Mouse (Mus musculus) ovary, postnatal 36 days (tissue): ENCODE data around the gene Tenm1.

Experiments
- DNase-seq: peaks from one replicate; pipeline ENCODE4 v3.0.0; 2022; ENCODE audit warnings: low spot score, mixed read lengths

Tenm1 gene

DNA sequence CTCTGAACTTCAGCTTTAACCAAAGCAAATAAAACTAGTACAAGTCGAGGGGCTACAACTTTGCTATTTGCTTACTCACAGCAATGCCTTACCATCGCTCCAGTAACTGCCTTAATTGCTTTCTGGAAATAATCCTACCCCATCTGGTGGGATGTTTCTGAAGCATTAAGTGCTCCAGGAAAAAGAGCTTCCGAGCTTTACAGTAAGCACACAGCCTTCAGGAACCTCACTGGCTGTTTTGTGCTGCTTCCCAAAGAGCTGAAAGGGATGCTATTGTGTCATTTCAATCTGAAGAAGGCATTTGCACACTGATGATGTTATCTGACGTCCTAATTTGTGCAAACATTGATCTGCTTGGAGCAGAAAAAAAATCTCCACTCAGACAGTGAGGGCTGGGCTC is 647.4 kb downstream of the Tenm1 start:
- no peak for DNase-seq

- DNase-seq = no peak
Observed at GRCm38 (mm10) chrX:42718078-42718785, 710.7 kb downstream of the Tenm1 start.

GRCm38 (mm10) chrX:42700291-42700690 is 728.6 kb downstream of the Tenm1 start:
- no peak for DNase-seq

- no peak for DNase-seq
Observed at GRCm38 (mm10) chrX:42647131-42647530, 781.8 kb downstream of the Tenm1 start.

- no peak for DNase-seq
Observed at GRCm38 (mm10) chrX:42580521-42580920, 848.4 kb downstream of the Tenm1 start.

DNA sequence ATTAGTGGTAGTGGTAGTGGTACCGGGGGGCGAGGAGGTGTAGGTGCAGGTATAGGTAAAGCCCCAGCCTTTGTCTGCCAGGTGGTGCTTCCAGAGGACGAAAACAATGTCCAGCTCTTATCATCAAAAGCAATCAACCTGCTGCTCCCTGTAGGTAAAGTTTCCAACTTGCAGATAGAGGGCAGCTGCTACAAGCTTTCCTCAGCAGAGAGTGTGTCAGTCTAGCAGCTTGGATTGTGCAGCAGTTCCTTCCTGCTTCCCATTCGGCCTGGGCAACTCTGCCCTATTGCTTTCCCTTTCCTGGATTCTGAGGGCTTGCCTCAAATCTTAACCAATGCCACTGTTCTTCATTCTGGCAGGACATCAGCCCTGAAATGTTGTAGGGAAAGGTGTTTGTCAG is 870.2 kb downstream of the Tenm1 start:
- DNase-seq = no peak

DNA sequence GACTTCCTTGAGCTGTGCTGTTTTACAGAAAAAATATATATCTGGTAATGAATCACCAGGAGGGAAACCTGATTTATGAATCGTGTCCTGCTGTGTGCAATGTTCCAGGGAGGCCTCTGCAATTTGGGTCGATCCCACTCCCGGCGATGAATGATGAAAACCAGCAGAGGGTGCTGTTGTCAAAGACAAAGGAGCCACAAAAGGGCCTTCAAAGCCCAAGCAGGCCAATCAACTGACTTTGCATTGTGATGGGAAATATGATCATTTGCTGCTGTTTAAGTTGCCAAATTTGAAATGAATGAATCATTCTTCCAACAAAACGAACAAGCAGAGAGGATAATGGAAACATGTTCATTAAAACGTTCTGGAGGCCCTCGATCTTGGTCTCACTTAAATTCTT is 871.6 kb downstream of the Tenm1 start:
- DNase-seq = peak; percentile 18

GRCm38 (mm10) chrX:42548513-42548912 is 880.4 kb downstream of the Tenm1 start:
- no peak for DNase-seq

GRCm38 (mm10) chrX:42545076-42545475 is 883.9 kb downstream of the Tenm1 start:
- DNase-seq = no peak

GRCm38 (mm10) chrX:42540756-42541053 is 888.2 kb downstream of the Tenm1 start:
- DNase-seq = peak; percentile 35

GRCm38 (mm10) chrX:42540030-42540755 is 888.7 kb downstream of the Tenm1 start:
- no peak for DNase-seq

GRCm38 (mm10) chrX:42530703-42531102 is 898.2 kb downstream of the Tenm1 start:
- no peak for DNase-seq

GRCm38 (mm10) chrX:42522868-42523267 is 906.1 kb downstream of the Tenm1 start:
- no peak for DNase-seq

- DNase-seq = no peak
Observed at GRCm38 (mm10) chrX:42512567-42512966, 916.4 kb downstream of the Tenm1 start.

DNA sequence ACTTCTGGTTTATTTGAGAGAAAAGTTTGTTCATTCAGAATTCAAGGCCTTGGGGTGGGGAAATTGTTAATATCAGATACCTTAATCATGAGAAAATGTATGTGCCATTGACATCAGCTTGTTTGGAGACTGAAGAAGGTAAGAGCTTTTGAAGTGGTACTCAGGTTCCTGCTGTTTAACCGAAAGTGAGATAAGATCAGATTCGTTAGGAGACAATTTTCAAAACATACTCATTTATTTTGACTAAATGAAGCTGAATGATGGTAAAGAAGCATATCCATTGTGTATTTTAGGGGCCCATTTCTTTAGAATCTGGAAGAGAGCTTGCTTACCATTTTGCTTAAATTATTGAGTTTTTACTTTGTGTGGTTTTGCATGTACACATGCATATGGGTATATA is 917.8 kb downstream of the Tenm1 start:
- no peak for DNase-seq

DNA sequence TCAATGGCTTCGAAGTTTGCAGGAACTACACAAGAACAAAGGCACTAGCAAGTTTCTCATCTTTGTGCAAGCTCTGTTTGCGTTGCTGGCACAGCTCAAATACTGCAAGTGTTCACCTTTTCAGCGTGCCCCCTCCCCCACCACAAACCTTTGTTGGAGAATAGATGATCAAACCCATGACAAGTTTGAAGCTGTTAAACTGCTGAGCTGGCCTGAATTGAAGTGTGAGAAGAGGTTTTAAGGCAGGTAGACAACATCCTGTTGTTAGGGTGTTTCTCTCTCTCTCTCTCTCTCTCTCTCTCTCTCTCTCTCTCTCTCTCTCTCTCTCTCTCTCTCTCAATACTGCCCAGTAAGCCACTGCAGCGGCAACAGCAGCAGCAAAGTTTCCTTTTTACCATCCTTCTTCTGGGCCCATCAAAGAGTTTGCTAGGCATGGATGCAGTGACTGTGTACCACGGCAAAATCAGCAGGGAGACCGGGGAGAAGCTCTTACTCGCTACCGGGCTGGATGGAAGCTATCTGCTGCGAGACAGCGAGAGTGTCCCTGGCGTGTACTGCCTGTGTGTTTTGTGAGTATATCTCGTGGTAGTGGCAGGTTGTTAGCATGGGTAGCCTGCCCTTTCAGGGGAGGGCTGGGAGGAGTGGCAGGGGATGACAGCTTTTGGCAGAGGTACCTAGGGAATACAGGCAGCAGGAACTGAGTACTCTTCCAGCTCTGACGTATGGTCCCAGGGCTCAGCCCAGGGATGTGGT is 926.5 kb downstream of the Tenm1 start, which contains the start of gene Sh2d1a:
TSS of gene Sh2d1a (plus strand) at position 163 of the 753 bp plus-strand sequence.
- DNase-seq = no peak

DNA sequence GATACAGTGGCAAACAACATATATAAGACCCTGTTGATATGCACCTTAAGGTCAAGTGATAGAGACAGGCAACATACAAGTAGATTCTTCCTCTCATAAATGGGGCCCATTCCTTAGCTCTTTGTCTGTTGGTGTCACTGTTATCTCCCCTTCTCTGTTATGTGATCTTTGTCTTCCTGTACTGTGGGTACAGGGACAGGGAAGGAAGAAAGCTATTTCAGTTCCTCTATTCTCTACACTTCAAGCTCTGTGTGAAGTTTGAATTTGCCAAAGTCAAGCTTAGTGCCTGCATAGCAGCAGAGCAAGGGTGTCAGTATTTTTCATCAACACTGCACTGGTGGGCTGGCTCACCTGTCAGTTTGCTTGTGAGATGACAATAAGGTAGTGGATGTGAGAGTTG is 928.4 kb downstream of the Tenm1 start:
- no peak for DNase-seq

DNA sequence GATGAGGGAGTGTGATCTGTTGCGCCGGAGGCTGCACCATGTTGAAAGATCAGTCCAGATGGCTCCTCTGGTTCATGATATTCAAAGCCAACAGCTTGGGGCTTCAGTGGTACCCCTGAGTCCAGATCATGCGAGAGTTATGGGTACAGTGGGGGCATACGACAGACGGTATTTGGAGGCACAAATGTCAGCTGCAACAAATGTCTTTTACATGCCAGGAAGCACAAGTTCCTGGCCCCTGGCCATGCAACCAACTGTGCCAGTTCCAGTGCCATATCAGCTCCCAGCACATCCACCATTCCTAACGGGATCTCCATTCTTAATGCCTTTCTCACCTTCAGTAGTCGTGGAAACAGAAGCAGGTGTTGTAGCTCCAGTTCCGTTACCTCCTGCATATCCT is 938.6 kb downstream of the Tenm1 start:
- DNase-seq = no peak

GRCm38 (mm10) chrX:42489446-42489845 is 939.5 kb downstream of the Tenm1 start, which contains the start of gene Tex13c2:
Gene Tex13c2, plus strand, starts transcription at chrX:42489691.
- no peak for DNase-seq
